Mouse (Mus musculus): ENCODE measurements around the gene Raver1. TPM values are rescaled to one million over a fixed set of nuclear protein-coding genes. Genes with fewer than 3 reads are reported as not detected.
"Not testable (repeated sequence)": the region's sequence is repeated elsewhere in the genome, so short reads cannot be mapped to it uniquely, and the experiment has no call there.

Raver1 gene
- polyA plus RNA-seq, 1 experiment from 2014 or later = 69.1 TPM

- Histone ChIP-seq H3K4me2 (ENCODE audit: low read depth, low read length) (no peak within 1 kb of the TSS), H3K4me1 (replicated peaks; ENCODE audit: control insufficient read depth, insufficient read depth, low read length) (no peaks in the 10 kb centered on the region; the same call in none of the 2 replicates), H3K27ac (ENCODE audit: low read length) (no peak within 1 kb of the TSS), H3K9ac (ENCODE audit: low read length) (no peak within 1 kb of the TSS), H3K4me3 (ENCODE audit: low read length) (no peak within 1 kb of the TSS), H3K27me3 (ENCODE audit: control insufficient read depth, insufficient read depth, low read depth, low read length) (no peaks in the 10 kb centered on the region), H3K9me3 (ENCODE audit: control insufficient read depth, low read length) (no peaks in the 10 kb centered on the region), H3K36me3 (ENCODE audit: control insufficient read depth, insufficient read depth, low read length) (peaks cover 12% of the 10 kb centered on the region)
- no peak for ATAC-seq (ENCODE audit: low read depth)
- WGBS = 79% methylated on average over 27 of the region's 27 CpGs
These were observed 24.7 kb downstream of the Raver1 start, which contains the start of gene Zglp1 for GRCm38 (mm10) chr9:21067006-21067684. TSS of gene Zglp1 (minus strand) at chr9:21067093.

- Histone ChIP-seq H3K27me3 (ENCODE audit: control insufficient read depth, insufficient read depth, low read depth, low read length) (no peaks in the 10 kb centered on the region), H3K4me1 (replicated peaks; ENCODE audit: control insufficient read depth, insufficient read depth, low read length) (no peaks in the 10 kb centered on the region), H3K36me3 (ENCODE audit: control insufficient read depth, insufficient read depth, low read length) (peaks cover 12% of the 10 kb centered on the region), H3K4me3 (ENCODE audit: low read length) (no peak overlapping the region), H3K27ac (ENCODE audit: low read length) (no peak overlapping the region), H3K9ac (ENCODE audit: low read length) (no peak overlapping the region), H3K9me3 (ENCODE audit: control insufficient read depth, low read length) (no peaks in the 10 kb centered on the region), H3K4me2 (ENCODE audit: low read depth, low read length) (no peak overlapping the region)
- 87% methylated on average over 2 of the region's 2 CpGs for WGBS
- no peak for ATAC-seq (ENCODE audit: low read depth)
These were observed 28.9 kb downstream of the Raver1 start for GRCm38 (mm10) chr9:21062928-21063327.

DNA sequence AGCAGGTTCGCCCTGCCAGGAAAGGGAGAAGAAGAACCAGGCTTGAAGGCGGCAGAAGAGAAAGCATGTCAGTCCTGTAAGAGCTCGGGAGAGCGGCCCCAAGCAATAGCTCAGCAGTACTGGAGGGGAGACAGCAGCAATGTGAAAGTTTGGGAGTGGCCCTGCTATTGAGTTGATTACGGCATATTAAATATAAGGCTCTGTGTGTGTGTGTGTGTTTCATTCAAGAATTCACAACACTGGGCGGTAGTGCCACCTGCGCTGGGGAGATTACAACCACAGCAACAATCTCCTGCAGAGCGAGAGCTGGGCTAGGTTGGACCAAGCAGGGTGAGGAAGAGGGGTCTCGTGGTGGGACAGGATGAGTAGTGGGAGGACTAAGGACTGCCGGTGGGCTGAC lies 40.2 kb downstream of the Raver1 start:
- no peak for ATAC-seq (ENCODE audit: low read depth)
- H3K36me3 ChIP-seq (ENCODE audit: control insufficient read depth, insufficient read depth, low read length) = no peaks in the 10 kb centered on the region
- H3K4me3 ChIP-seq (ENCODE audit: low read length) = no peak overlapping the region
- H3K4me2 ChIP-seq (ENCODE audit: low read depth, low read length) = no peak overlapping the region
- H3K9ac ChIP-seq (ENCODE audit: low read length) = no peak overlapping the region
- no peaks in the 10 kb centered on the region for H3K4me1 ChIP-seq (replicated peaks; ENCODE audit: control insufficient read depth, insufficient read depth, low read length)
- H3K27me3 ChIP-seq (ENCODE audit: control insufficient read depth, insufficient read depth, low read depth, low read length) = no peaks in the 10 kb centered on the region
- 48% methylated on average over 10 of the region's 10 CpGs for WGBS
- no peak overlapping the region for H3K27ac ChIP-seq (ENCODE audit: low read length)
- H3K9me3 ChIP-seq (ENCODE audit: control insufficient read depth, low read length) = no peaks in the 10 kb centered on the region

DNA sequence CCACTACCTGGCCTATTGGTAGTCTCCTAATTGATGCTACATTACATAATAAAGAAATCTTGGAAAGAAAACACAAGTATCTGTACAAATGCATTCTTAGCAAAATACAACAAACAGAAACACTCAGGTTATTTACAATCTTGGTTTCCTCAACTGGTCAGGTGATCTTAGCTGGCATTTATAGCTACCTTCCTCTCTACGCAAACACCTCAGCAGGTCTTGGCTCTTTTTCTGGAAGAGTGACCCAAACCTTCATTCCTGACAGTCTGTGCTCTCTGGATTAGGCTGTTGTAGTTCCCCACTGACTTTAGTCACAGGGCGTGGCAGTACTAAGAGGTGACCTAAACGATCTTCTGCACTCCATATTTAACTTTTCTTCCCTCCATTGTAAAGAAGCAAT lies 46.6 kb downstream of the Raver1 start:
- no peaks in the 10 kb centered on the region for H3K36me3 ChIP-seq (ENCODE audit: control insufficient read depth, insufficient read depth, low read length)
- H3K4me2 ChIP-seq (ENCODE audit: low read depth, low read length) = no peak overlapping the region
- H3K27me3 ChIP-seq (ENCODE audit: control insufficient read depth, insufficient read depth, low read depth, low read length) = peaks cover 2% of the 10 kb centered on the region; the same call in 1 of the 2 replicates
- H3K4me1 ChIP-seq (replicated peaks; ENCODE audit: control insufficient read depth, insufficient read depth, low read length) = no peaks in the 10 kb centered on the region
- no peak overlapping the region for H3K9ac ChIP-seq (ENCODE audit: low read length)
- 66% methylated on average over 3 of the region's 3 CpGs for WGBS
- no peak overlapping the region for H3K4me3 ChIP-seq (ENCODE audit: low read length)
- no peaks in the 10 kb centered on the region for H3K9me3 ChIP-seq (ENCODE audit: control insufficient read depth, low read length)
- ATAC-seq (ENCODE audit: low read depth) = no peak
- H3K27ac ChIP-seq (ENCODE audit: low read length) = no peak overlapping the region

- not testable (repeated sequence) for H3K4me2 ChIP-seq (ENCODE audit: low read depth, low read length); H3K27ac ChIP-seq (ENCODE audit: low read length); H3K36me3 ChIP-seq (ENCODE audit: control insufficient read depth, insufficient read depth, low read length); ATAC-seq (ENCODE audit: low read depth); H3K9ac ChIP-seq (ENCODE audit: low read length); H3K4me1 ChIP-seq (replicated peaks; ENCODE audit: control insufficient read depth, insufficient read depth, low read length); H3K4me3 ChIP-seq (ENCODE audit: low read length); H3K27me3 ChIP-seq (ENCODE audit: control insufficient read depth, insufficient read depth, low read depth, low read length); H3K9me3 ChIP-seq (ENCODE audit: control insufficient read depth, low read length)
- 36% methylated on average over 1 of the region's 1 CpGs for WGBS
These were observed 47.0 kb downstream of the Raver1 start for GRCm38 (mm10) chr9:21044785-21045184.

- no peak overlapping the region for H3K4me2 ChIP-seq (ENCODE audit: low read depth, low read length)
- no peak overlapping the region for H3K27ac ChIP-seq (ENCODE audit: low read length)
- H3K4me1 ChIP-seq (replicated peaks; ENCODE audit: control insufficient read depth, insufficient read depth, low read length) = no peaks in the 10 kb centered on the region
- peaks cover 8% of the 10 kb centered on the region for H3K27me3 ChIP-seq (ENCODE audit: control insufficient read depth, insufficient read depth, low read depth, low read length)
- H3K4me3 ChIP-seq (ENCODE audit: low read length) = no peak overlapping the region
- ATAC-seq (ENCODE audit: low read depth) = no peak
- WGBS = 77% methylated on average over 4 of the region's 4 CpGs
- no peaks in the 10 kb centered on the region for H3K36me3 ChIP-seq (ENCODE audit: control insufficient read depth, insufficient read depth, low read length)
- H3K9me3 ChIP-seq (ENCODE audit: control insufficient read depth, low read length) = no peaks in the 10 kb centered on the region
- no peak overlapping the region for H3K9ac ChIP-seq (ENCODE audit: low read length)
These were observed 48.2 kb downstream of the Raver1 start for GRCm38 (mm10) chr9:21043563-21043962.

DNA sequence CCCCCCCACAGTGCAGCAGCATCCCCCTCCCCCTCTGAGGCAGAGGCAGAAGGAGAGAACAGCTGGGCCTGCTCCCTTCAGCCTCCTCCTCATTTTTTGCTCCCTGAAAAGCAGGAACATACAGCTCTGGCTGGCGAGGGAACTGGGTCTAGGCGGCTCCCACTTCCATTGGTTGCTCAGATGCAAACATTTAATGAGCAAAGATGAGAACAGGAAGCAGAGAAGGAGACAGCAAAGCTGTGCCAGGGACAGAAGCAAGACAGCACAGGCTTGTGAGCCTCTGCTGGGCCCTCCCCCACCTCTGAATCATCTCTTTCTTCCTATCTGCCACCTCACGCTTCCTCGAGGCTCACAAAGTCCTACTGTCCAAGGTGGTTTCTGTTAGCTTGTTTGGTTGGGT lies 50.5 kb downstream of the Raver1 start:
- Histone ChIP-seq H3K36me3 (ENCODE audit: control insufficient read depth, insufficient read depth, low read length) (no peaks in the 10 kb centered on the region), H3K4me3 (ENCODE audit: low read length) (no peak overlapping the region), H3K27me3 (ENCODE audit: control insufficient read depth, insufficient read depth, low read depth, low read length) (peaks cover 31% of the 10 kb centered on the region), H3K4me1 (replicated peaks; ENCODE audit: control insufficient read depth, insufficient read depth, low read length) (peaks cover 13% of the 10 kb centered on the region), H3K9ac (ENCODE audit: low read length) (no peak overlapping the region), H3K27ac (ENCODE audit: low read length) (no peak overlapping the region), H3K9me3 (ENCODE audit: control insufficient read depth, low read length) (no peaks in the 10 kb centered on the region), H3K4me2 (ENCODE audit: low read depth, low read length) (no peak overlapping the region)
- 37% methylated on average over 4 of the region's 4 CpGs for WGBS
- no peak for ATAC-seq (ENCODE audit: low read depth)

DNA sequence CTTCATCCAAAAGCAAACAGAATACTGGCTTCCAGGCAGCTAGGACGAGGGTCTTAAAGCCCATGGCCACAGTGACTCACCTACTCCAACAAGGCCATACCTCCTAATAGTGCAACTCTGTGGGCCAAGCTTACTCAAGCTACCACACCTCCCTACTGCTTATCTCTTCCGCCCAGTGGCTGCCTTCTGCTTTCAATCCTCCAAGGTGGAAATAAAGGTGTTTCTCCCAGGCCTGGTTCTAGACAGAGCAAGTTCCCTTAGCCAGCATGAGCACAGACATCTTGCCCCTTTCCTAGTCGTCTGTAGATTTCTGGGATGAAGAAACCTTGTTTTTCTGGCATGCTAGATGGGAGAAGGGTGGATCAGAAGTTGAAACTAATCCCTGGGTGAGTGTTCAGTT lies 52.0 kb downstream of the Raver1 start:
- no peak overlapping the region for H3K4me3 ChIP-seq (ENCODE audit: low read length)
- no peak for ATAC-seq (ENCODE audit: low read depth)
- 65% methylated on average over 3 of the region's 3 CpGs for WGBS
- H3K4me1 ChIP-seq (replicated peaks; ENCODE audit: control insufficient read depth, insufficient read depth, low read length) = peaks cover 15% of the 10 kb centered on the region
- no peaks in the 10 kb centered on the region for H3K9me3 ChIP-seq (ENCODE audit: control insufficient read depth, low read length)
- no peaks in the 10 kb centered on the region for H3K36me3 ChIP-seq (ENCODE audit: control insufficient read depth, insufficient read depth, low read length)
- peaks cover 46% of the 10 kb centered on the region for H3K27me3 ChIP-seq (ENCODE audit: control insufficient read depth, insufficient read depth, low read depth, low read length)
- no peak overlapping the region for H3K4me2 ChIP-seq (ENCODE audit: low read depth, low read length)
- no peak overlapping the region for H3K27ac ChIP-seq (ENCODE audit: low read length)
- H3K9ac ChIP-seq (ENCODE audit: low read length) = no peak overlapping the region

DNA sequence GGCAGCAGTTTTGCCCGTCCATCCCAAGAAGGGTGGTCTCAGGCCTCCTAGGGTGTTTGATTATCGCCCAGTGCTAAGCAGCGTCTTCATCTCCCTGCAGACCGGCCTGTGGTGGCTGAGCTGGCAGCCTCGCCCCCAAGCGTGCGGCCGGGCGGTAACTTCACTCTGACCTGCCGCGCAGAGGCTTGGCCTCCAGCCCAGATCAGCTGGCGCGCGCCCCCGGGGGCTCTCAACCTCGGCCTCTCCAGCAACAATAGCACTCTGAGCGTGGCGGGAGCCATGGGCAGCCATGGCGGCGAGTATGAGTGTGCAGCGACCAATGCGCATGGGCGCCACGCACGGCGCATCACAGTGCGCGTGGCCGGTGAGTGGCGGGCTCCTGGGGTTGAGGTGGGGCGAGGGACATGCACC lies 54.3 kb downstream of the Raver1 start:
- 4% methylated on average over 30 of the region's 31 CpGs for WGBS
- peak; percentile 70 for ATAC-seq (ENCODE audit: low read depth)
- Histone ChIP-seq H3K4me3 (ENCODE audit: low read length) (peak overlapping the region; percentile 48), H3K36me3 (ENCODE audit: control insufficient read depth, insufficient read depth, low read length) (no peaks in the 10 kb centered on the region), H3K9me3 (ENCODE audit: control insufficient read depth, low read length) (no peaks in the 10 kb centered on the region), H3K9ac (ENCODE audit: low read length) (peak overlapping the region; percentile 59), H3K4me2 (ENCODE audit: low read depth, low read length) (peak overlapping the region; percentile 71), H3K27ac (ENCODE audit: low read length) (peak overlapping the region; percentile 22; the same call in 1 of the 2 replicates), H3K27me3 (ENCODE audit: control insufficient read depth, insufficient read depth, low read depth, low read length) (peaks cover 67% of the 10 kb centered on the region), H3K4me1 (replicated peaks; ENCODE audit: control insufficient read depth, insufficient read depth, low read length) (peaks cover 24% of the 10 kb centered on the region)
